In genomic region chr11:96952426-96952825, GRCm38 (mm10) we compare ENCODE assay signal across 27 mouse cellular contexts. TPM values are rescaled to one million over a fixed set of nuclear protein-coding genes. Genes with fewer than 3 reads are reported as not detected.
DNase-seq lines count a peak whose midpoint lies in the region; ATAC-seq and TF ChIP-seq lines count a peak whose summit lies in the region.
"Had no signal": no experiment of that assay in that cellular context is flagged by ENCODE, and none has a peak within 500 bp of the region (broad histone marks: within the 10 kb centered on the region; RNA-seq: fewer than 3 reads in every experiment).

No protein-coding gene starts in this region.

- peaks cover 75% of the 10 kb centered on the region for H3K36me3 ChIP-seq in kidney, embryonic 15.5 days
- H3K36me3 ChIP-seq in kidney, adult 2 months (ENCODE audit: control insufficient read depth, insufficient read depth, low read length): no peaks in the 10 kb centered on the region
- H3K36me3 ChIP-seq in thymus, adult 2 months (ENCODE audit: control insufficient read depth, insufficient read depth, low read length): peaks cover 34% of the 10 kb centered on the region

- H3K4me1 ChIP-seq in kidney, embryonic 15.5 days: 0 out of 2 replicates have a peak, but pooled peaks cover 5% of the 10 kb centered on the region
- H3K4me1 ChIP-seq in kidney, adult 2 months (ENCODE audit: control insufficient read depth, insufficient read depth, low read length): no peaks in the 10 kb centered on the region
- H3K4me1 ChIP-seq in thymus, adult 2 months (replicated peaks; ENCODE audit: control insufficient read depth, insufficient read depth, low read length): peaks cover 39% of the 10 kb centered on the region
- H3K4me1 ChIP-seq: forebrain, embryonic 10.5 days; heart, embryonic 15.5 days; hindbrain, embryonic 15.5 days; limb, embryonic 13.5 days had no signal

- H3K9me3 ChIP-seq in kidney, embryonic 15.5 days (replicated peaks): no peaks in the 10 kb centered on the region
- H3K9me3 ChIP-seq: forebrain, embryonic 10.5 days; heart, embryonic 15.5 days; hindbrain, embryonic 15.5 days; limb, embryonic 13.5 days; midbrain, embryonic 10.5 days had no signal

- H3K4me2 ChIP-seq in kidney, embryonic 15.5 days: no peak overlapping the region
- H3K4me2 ChIP-seq: heart, embryonic 15.5 days; hindbrain, embryonic 15.5 days; limb, embryonic 13.5 days; lung, embryonic 14.5 days had no signal

- H3K9ac ChIP-seq in kidney, embryonic 15.5 days: no peak overlapping the region
- H3K9ac ChIP-seq: heart, embryonic 15.5 days; hindbrain, embryonic 15.5 days; limb, embryonic 13.5 days; lung, embryonic 14.5 days had no signal

- ATAC-seq in kidney, embryonic 15.5 days (replicated peaks; ENCODE audit: low FRiP score): no peak
- no peak for ATAC-seq in megakaryocyte progenitor cell, adult 5-6 weeks (replicated peaks; ENCODE audit: poor library complexity)
- ATAC-seq: Patski had no signal

- no peak for TF ChIP-seq CTCF in kidney, adult 2 months (conservative IDR thresholded peaks at IDR 0.05; ENCODE audit: insufficient read depth, insufficient read length, low read depth, low read length)
- no peak for TF ChIP-seq CTCF in thymus, adult 2 months (IDR thresholded peaks at IDR 0.05; ENCODE audit: borderline replicate concordance, control insufficient read depth, extremely low read depth, insufficient read depth, low read length, poor library complexity)

- H3K27ac ChIP-seq in kidney, embryonic 15.5 days: peak overlapping the region; percentile 19; the same call in 1 of the 2 replicates
- H3K27ac ChIP-seq in kidney, adult 2 months (ENCODE audit: insufficient read depth, low read depth, low read length): no peak overlapping the region
- peak overlapping the region; percentile 76 for H3K27ac ChIP-seq in thymus, adult 2 months (ENCODE audit: control insufficient read depth, insufficient read depth, low read length)
- H3K27ac ChIP-seq: forebrain, embryonic 10.5 days; heart, adult 2 months; heart, embryonic 15.5 days; hindbrain, embryonic 15.5 days; limb, embryonic 13.5 days; midbrain, embryonic 10.5 days had no signal

- no peak for TF ChIP-seq POLR2A in kidney, adult 2 months (IDR thresholded peaks at IDR 0.05; ENCODE audit: low read depth, low read length)
- no peak for TF ChIP-seq POLR2A in thymus, adult 2 months (IDR thresholded peaks at IDR 0.05; ENCODE audit: control insufficient read depth, extremely low read depth, insufficient read depth, low read length, poor library complexity)

- no peak overlapping the region for H3K4me3 ChIP-seq in kidney, embryonic 15.5 days (replicated peaks)
- no peak overlapping the region for H3K4me3 ChIP-seq in kidney, adult 2 months (ENCODE audit: insufficient read depth, low read depth, low read length)
- H3K4me3 ChIP-seq in thymus, adult 2 months (ENCODE audit: control insufficient read depth, insufficient read depth, low read length): no peak overlapping the region
- H3K4me3 ChIP-seq: forebrain, embryonic 10.5 days; heart, adult 2 months; heart, embryonic 15.5 days; hindbrain, embryonic 15.5 days; limb, embryonic 13.5 days; midbrain, embryonic 10.5 days had no signal

- WGBS in kidney, embryonic 15.5 days: 73% methylated on average over 10 of the region's 10 CpGs
- WGBS in kidney, adult 2 months: 72% methylated on average over 10 of the region's 10 CpGs
- WGBS in thymus, adult 2 months: 34% methylated on average over 10 of the region's 10 CpGs

- no peak for DNase-seq in kidney, adult 2 months
- DNase-seq in thymus, adult 2 months: no peak
- no peak for DNase-seq in thymus, adult 18-20 months
- DNase-seq in thymus, postnatal 10 days (ENCODE audit: low spot score in 2 of 2): peak; percentile 40 to 51
- no peak for DNase-seq in layer of hippocampus, adult 8-10 months (ENCODE audit: low spot score in 2 of 2)
- DNase-seq: adrenal gland, adult 8-10 months; cerebellum, adult 11 months; cerebellum, postnatal 25 days; embryo, embryonic 11 days; gastrocnemius, postnatal 10 days; heart, adult 2 months; heart, postnatal 4 days; kidney, adult 11 months; lung, embryonic 14.5 days; lung, postnatal 4 days; right cerebral cortex, postnatal 4 days had no signal

- no peaks in the 10 kb centered on the region for H3K27me3 ChIP-seq in kidney, embryonic 15.5 days
- no peaks in the 10 kb centered on the region for H3K27me3 ChIP-seq in kidney, adult 2 months (replicated peaks; ENCODE audit: control insufficient read depth, insufficient read depth, low read length)
- no peaks in the 10 kb centered on the region for H3K27me3 ChIP-seq in thymus, adult 2 months (ENCODE audit: control insufficient read depth, insufficient read depth, low read length)
- H3K27me3 ChIP-seq: heart, embryonic 15.5 days; hindbrain, embryonic 15.5 days; limb, embryonic 13.5 days; Patski had no signal

RNA-seq across cellular contexts. Expression of gene Pnpo, which starts 8.6 kb away (rescaled TPM):
- 34.3 and 42.6 TPM in 2 replicates for polyA plus RNA-seq in kidney, embryonic 15.5 days (2015; fragmentation: Nextera tagmentation; extraction: Ambion mirVana)
- polyA plus RNA-seq in kidney, adult 2 months (2012; rRNA removed): 73.0 and 77.1 TPM in 2 replicates
- polyA plus RNA-seq in thymus, adult 2 months (2012; rRNA removed): 22.5 and 25.7 TPM in 2 replicates
- 22.5 and 23.0 TPM in 2 replicates for total RNA-seq in megakaryocyte progenitor cell, adult 5-6 weeks (2015)
- total RNA-seq in megakaryocyte progenitor cell, adult 5-6 weeks (2017): 36.3 and 38.7 TPM in 2 replicates
- total RNA-seq in layer of hippocampus, adult 8-10 months (2022): 10 to 100 TPM; 38.1 to 41.5 (median 39.6) TPM

RNA-seq across cellular contexts. Expression of gene Prr15l, which starts 24.5 kb away (rescaled TPM):
- 37.6 and 38.7 TPM in 2 replicates for polyA plus RNA-seq in kidney, embryonic 15.5 days (2015; fragmentation: Nextera tagmentation; extraction: Ambion mirVana)
- 114 and 119 TPM in 2 replicates for polyA plus RNA-seq in kidney, adult 2 months (2012; rRNA removed)
- polyA plus RNA-seq in thymus, adult 2 months (2012; rRNA removed): 0.98 and 1.3 TPM in 2 replicates
- not detected in 2 replicates for total RNA-seq in megakaryocyte progenitor cell, adult 5-6 weeks (2015)
- total RNA-seq in megakaryocyte progenitor cell, adult 5-6 weeks (2017): not detected in 2 replicates
- total RNA-seq in layer of hippocampus, adult 8-10 months (2022): not detected
- total RNA-seq: gastrocnemius, postnatal 10 days; layer of hippocampus, postnatal 10 days; left cerebral cortex, postnatal 10 days had no signal
- polyA plus RNA-seq: frontal cortex, adult 2 months had no signal

RNA-seq across cellular contexts. Expression of gene Sp2, which starts 30.3 kb away (rescaled TPM):
- 19.9 and 22.7 TPM in 2 replicates for polyA plus RNA-seq in kidney, embryonic 15.5 days (2015; fragmentation: Nextera tagmentation; extraction: Ambion mirVana)
- polyA plus RNA-seq in kidney, adult 2 months (2012; rRNA removed): 11.9 and 13.3 TPM in 2 replicates
- polyA plus RNA-seq in thymus, adult 2 months (2012; rRNA removed): 46.6 and 63.0 TPM in 2 replicates
- 21.0 and 27.4 TPM in 2 replicates for total RNA-seq in megakaryocyte progenitor cell, adult 5-6 weeks (2015)
- 2.3 and 2.8 TPM in 2 replicates for total RNA-seq in megakaryocyte progenitor cell, adult 5-6 weeks (2017)
- 10 to 100 TPM in 3 of 4 experiments, 1 to 10 TPM in 1; 9.6 to 14.2 (median 11.8) TPM for total RNA-seq in layer of hippocampus, adult 8-10 months (2022)

RNA-seq across cellular contexts. Expression of gene Cdk5rap3, which starts 36.1 kb away (rescaled TPM):
- 78.9 and 79.5 TPM in 2 replicates for polyA plus RNA-seq in kidney, embryonic 15.5 days (2015; fragmentation: Nextera tagmentation; extraction: Ambion mirVana)
- 35.6 and 37.2 TPM in 2 replicates for polyA plus RNA-seq in kidney, adult 2 months (2012; rRNA removed)
- polyA plus RNA-seq in thymus, adult 2 months (2012; rRNA removed): 94.2 and 95.5 TPM in 2 replicates
- 30.3 and 31.4 TPM in 2 replicates for total RNA-seq in megakaryocyte progenitor cell, adult 5-6 weeks (2015)
- total RNA-seq in megakaryocyte progenitor cell, adult 5-6 weeks (2017): 70.1 and 74.3 TPM in 2 replicates
- total RNA-seq in layer of hippocampus, adult 8-10 months (2022): 10 to 100 TPM; 33.9 to 49.1 (median 44.8) TPM

Comparison
In these comparisons a context has a peak if more than half of its experiments do, and no peak if none do; other contexts are left out.
1. DNase-seq: peak in thymus, postnatal 10 days (2 of 2); none in kidney, adult 2 months (single experiment), thymus, adult 2 months (single experiment), thymus, adult 18-20 months (0 of 2) and layer of hippocampus, adult 8-10 months (0 of 2).
2. RNA of gene Prr15l, which starts 24.5 kb away (polyA plus RNA-seq): 114 to 119 TPM in kidney, adult 2 months and 37.6 to 38.7 TPM in kidney, embryonic 15.5 days; 0.98 to 1.3 TPM in thymus, adult 2 months; every median in the first group is over 10 times any median in the second.